Mouse (Mus musculus): ENCODE measurements around the gene Fcer1g. TPM values are rescaled to one million over a fixed set of nuclear protein-coding genes. Genes with fewer than 3 reads are reported as not detected.
"Not testable (repeated sequence)": the region's sequence is repeated elsewhere in the genome, so short reads cannot be mapped to it uniquely, and the experiment has no call there.

The Fcer1g gene
- polyA plus RNA-seq, 1 experiment from 2014 or later: 115 TPM

DNA sequence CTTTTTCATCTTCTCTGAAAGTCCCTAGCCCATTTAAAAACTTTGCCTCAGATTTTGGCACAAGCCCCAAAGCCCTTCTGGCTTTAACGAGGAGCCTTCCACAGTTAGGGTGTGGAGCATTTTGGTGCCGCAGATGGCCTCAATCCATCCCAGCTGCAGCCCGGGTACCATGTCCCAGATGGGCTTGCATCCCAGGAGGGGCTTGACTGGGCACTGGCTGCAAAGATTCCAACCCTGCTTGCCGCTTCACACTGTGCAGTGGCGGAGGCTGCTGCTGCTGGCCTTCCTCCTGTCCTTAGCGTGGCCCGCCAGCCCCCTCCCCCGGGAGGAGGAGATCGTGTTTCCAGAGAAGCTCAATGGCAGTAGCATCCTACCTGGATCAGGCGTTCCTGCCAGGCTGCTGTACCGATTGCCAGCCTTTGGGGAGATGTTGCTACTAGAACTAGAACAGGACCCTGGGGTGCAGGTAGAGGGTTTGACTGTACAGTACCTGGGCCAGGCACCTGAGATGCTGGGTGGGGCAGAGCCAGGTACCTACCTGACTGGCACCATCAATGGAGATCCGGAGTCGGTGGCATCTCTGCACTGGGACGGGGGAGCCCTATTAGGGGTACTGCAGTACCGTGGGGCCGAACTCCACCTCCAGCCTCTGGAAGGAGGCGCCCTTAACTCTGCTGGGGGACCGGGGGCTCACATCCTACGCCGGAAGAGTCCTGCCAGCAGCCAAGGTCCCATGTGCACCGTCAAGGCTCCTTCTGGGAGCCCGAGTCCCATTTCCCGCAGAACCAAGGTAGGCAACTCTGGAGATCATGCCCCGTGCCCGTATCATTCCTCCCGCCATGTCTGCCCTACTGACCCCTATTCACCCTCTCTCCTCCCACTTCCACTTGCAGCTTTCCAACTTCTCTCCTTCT lies 16.8 kb upstream of the Fcer1g start, which contains the start of gene Ndufs2:
Ndufs2 (minus strand) TSS at position 709 of the 914 bp plus-strand sequence.
- Histone ChIP-seq H3K9ac (no peak within 1 kb of the TSS), H3K36me3 (replicated peaks) (no peaks in the 10 kb centered on the region), H3K4me3 (replicated peaks) (0 out of 2 replicates have a peak within 1 kb of the TSS, but pooled peaks have one; percentile 18), H3K27me3 (peaks cover 61% of the 10 kb centered on the region), H3K27ac (replicated peaks) (no peak within 1 kb of the TSS), H3K9me3 (replicated peaks) (no peaks in the 10 kb centered on the region), H3K4me2 (peak within 1 kb of the TSS; percentile 27; the same call in 1 of the 2 replicates), H3K4me1 (replicated peaks) (peaks cover 28% of the 10 kb centered on the region)
- no peak for ATAC-seq (ENCODE audit: insufficient read depth)
- WGBS (ENCODE audit: insufficient replicate concordance): 34% methylated on average over 26 of the region's 26 CpGs

DNA sequence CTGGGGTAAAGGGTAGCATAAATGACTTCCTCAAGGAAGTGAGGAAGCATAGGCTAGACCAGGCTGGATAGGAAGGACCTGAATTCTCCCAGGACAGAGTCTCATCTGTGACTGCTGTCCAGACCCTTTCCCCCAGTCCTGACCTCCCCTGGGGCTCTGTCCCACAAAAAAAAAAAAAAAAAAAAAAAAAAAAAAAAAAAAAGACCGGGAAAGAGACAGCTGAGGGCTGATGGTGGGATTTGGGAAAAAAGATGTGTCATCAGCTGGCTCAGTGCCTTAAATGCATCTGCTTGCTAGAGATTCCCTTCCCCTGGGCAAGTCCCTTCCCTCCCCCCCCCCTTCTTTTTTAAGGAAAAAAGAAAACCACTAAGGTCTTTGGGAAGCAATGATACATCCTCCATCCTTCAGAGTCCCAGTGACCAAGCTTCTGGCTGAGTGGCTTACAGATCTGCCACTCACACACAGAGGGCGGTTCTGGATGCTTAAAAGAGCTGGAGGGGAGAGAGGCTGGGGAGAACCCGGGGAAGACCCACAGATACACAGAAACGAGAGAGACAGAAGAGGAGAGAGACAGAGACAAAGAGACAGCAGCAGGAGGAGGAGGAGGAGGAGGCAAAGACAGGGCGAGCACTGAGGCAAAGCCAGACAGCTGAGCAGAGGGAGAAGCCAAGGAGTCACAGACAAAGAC lies 15.9 kb upstream of the Fcer1g start, which contains the start of gene Adamts4:
Adamts4 (plus strand) TSS at position 509 of the 688 bp plus-strand sequence.
- no peak for ATAC-seq (ENCODE audit: insufficient read depth)
- 17% methylated on average over 5 of the region's 5 CpGs for WGBS (ENCODE audit: insufficient replicate concordance)
- H3K4me2 ChIP-seq: peak within 1 kb of the TSS; percentile 27; the same call in 1 of the 2 replicates
- no peaks in the 10 kb centered on the region for H3K9me3 ChIP-seq (replicated peaks)
- H3K27me3 ChIP-seq: peaks cover 60% of the 10 kb centered on the region
- H3K4me1 ChIP-seq (replicated peaks): peaks cover 35% of the 10 kb centered on the region
- H3K36me3 ChIP-seq (replicated peaks): 0 out of 2 replicates have a peak, but pooled peaks cover 7% of the 10 kb centered on the region
- H3K27ac ChIP-seq (replicated peaks): no peak within 1 kb of the TSS
- H3K9ac ChIP-seq: no peak within 1 kb of the TSS
- 0 out of 2 replicates have a peak within 1 kb of the TSS, but pooled peaks have one; percentile 18 for H3K4me3 ChIP-seq (replicated peaks)

DNA sequence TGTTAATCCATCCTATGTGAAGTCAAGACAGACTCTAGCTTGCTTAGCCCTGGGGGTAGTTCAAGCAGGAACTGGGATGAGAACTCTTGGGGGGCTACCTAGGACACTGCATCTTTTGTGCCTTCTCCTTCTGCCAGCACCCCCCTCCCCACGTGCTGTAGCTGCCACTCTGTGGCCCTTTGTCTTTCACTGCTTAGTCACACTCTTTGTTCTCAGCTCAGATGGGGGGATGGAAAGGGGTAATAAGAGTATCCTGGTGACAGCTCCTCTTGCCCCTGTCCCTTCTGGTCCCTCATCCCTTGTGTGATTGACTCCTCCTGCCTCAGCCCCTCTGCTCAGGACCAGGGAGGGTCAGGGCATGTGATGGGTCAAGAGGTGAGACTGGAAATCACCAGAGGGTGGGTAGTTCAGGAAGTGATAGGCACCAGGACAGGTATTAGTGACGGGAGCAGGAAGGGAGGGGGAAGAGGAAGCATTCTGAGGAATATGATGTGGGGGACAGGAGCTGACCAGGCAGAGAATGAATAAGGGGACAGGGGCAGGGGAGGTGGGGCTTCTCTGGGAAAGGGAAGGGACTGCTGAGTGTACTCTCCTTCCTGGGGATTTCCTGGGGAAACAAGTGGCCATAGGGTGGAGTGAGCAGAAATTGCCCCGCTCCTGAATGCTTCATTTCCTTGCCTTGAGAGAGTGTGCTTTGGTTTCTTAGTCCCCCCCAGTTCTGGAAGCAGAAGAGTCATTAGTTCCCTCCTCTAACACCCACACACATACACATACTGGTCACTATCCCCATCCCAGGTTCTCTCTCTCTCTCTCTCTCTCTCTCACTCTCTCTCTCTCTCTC lies 14.4 kb upstream of the Fcer1g start:
- no peaks in the 10 kb centered on the region for H3K9me3 ChIP-seq (replicated peaks)
- peaks cover 17% of the 10 kb centered on the region for H3K36me3 ChIP-seq (replicated peaks)
- no peak overlapping the region for H3K9ac ChIP-seq
- H3K4me1 ChIP-seq (replicated peaks): peaks cover 45% of the 10 kb centered on the region
- peaks cover 52% of the 10 kb centered on the region for H3K27me3 ChIP-seq
- WGBS (ENCODE audit: insufficient replicate concordance): 34% methylated on average over 3 of the region's 3 CpGs
- H3K4me3 ChIP-seq (replicated peaks): no peak overlapping the region
- peak overlapping the region; percentile 94; the same call in 1 of the 2 replicates for H3K4me2 ChIP-seq
- ATAC-seq (ENCODE audit: insufficient read depth): no peak
- 0 out of 2 replicates have a peak overlapping the region, but pooled peaks have one; percentile 89 for H3K27ac ChIP-seq (replicated peaks)

DNA sequence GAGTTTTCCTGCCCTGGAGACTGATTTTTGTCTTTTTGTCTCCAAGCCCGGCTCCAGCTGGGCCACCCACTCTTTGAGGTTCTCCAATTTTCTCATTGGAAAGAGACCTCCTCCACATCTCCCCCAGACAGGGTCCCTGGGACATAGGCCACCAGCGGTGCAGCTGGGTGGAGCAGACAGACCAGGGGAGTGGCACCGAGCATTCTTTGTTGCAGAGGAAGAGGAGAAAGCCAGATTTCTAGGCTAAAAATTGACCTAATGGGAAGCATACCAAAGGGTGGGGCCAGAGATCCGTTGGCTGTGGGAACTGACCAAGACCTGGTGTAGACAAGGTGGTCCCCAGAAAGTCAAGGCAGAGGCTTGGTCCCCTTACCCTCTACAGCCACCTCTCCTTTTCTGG lies 13.8 kb upstream of the Fcer1g start:
- peaks cover 46% of the 10 kb centered on the region for H3K4me1 ChIP-seq (replicated peaks)
- H3K4me3 ChIP-seq (replicated peaks): peak overlapping the region; percentile 78
- peak overlapping the region; percentile 89 for H3K27ac ChIP-seq (replicated peaks)
- no peaks in the 10 kb centered on the region for H3K9me3 ChIP-seq (replicated peaks)
- no peak for ATAC-seq (ENCODE audit: insufficient read depth)
- peaks cover 24% of the 10 kb centered on the region for H3K36me3 ChIP-seq (replicated peaks)
- 17% methylated on average over 4 of the region's 4 CpGs for WGBS (ENCODE audit: insufficient replicate concordance)
- H3K4me2 ChIP-seq: peak overlapping the region; percentile 94
- H3K9ac ChIP-seq: peak overlapping the region; percentile 82
- H3K27me3 ChIP-seq: peaks cover 46% of the 10 kb centered on the region

DNA sequence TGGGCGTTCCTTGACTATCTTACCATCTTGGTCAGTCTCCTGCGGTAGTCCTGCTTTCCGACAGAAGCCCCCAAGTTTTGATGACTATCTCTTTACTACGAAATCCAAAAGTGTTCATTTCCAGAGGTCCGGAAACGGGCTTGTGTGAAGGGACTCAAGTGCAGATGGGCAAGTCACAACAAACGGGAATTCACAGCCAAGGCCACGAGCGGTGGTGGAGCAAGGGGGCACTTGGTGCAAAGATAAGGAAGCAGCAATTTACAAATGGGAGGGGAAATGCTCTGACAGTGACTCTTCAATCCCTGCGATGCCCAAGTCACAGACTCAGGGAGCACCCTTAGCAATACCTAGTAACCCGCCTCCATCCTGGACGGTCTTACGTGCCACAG lies 13.3 kb upstream of the Fcer1g start:
- Histone ChIP-seq H3K4me1 (replicated peaks) (peaks cover 46% of the 10 kb centered on the region), H3K4me2 (peak overlapping the region; percentile 94), H3K27ac (replicated peaks) (peak overlapping the region; percentile 89), H3K36me3 (replicated peaks) (peaks cover 29% of the 10 kb centered on the region), H3K9me3 (replicated peaks) (no peaks in the 10 kb centered on the region), H3K9ac (peak overlapping the region; percentile 82), H3K4me3 (replicated peaks) (peak overlapping the region; percentile 78), H3K27me3 (peaks cover 41% of the 10 kb centered on the region)
- WGBS (ENCODE audit: insufficient replicate concordance): 5% methylated on average over 13 of the region's 13 CpGs
- peak; percentile 23; the same call in 1 of the 2 replicates for ATAC-seq (ENCODE audit: insufficient read depth)

DNA sequence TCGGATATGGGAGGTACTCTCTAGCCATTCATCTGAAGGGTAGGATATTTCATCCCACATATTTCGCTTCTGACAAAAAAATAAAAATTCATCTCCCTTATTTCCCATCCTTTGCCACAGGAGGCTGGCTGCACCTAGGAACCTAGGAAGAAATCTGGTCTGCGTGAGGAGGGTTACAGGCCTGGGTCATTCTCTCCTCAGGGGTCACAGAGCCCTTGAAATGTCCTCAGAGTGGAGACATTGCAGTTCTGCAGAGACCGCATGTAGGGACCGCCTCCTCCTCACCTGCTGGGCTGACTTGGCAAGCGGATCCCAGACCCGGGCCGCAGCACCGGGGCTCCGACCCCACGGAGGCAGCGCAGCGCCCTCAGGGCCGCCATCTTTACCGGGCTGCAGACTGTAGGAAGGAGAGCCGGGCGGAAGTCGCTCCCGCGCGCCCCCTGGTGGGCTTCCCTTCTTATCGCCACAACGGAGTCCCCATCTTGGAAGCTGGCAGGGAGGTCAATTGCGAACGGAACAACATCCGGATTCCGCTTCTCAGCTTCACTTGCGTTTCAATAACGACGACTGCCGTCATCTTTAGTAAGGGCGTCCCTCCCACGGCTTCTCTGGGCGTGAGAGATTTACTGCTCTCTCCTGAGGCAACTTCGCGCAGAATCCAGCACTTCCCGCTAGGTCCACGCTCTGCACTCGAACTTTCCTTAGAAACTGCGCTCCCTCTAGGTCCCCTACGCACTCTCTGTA lies 12.7 kb upstream of the Fcer1g start:
- H3K9ac ChIP-seq: peak overlapping the region; percentile 82
- WGBS (ENCODE audit: insufficient replicate concordance): under 1% methylated on average over 41 of the region's 41 CpGs
- peak; percentile 93 for ATAC-seq (ENCODE audit: insufficient read depth)
- no peaks in the 10 kb centered on the region for H3K9me3 ChIP-seq (replicated peaks)
- peaks cover 43% of the 10 kb centered on the region for H3K4me1 ChIP-seq (replicated peaks)
- H3K4me3 ChIP-seq (replicated peaks): peak overlapping the region; percentile 78
- H3K36me3 ChIP-seq (replicated peaks): peaks cover 34% of the 10 kb centered on the region
- peak overlapping the region; percentile 89 for H3K27ac ChIP-seq (replicated peaks)
- H3K4me2 ChIP-seq: peak overlapping the region; percentile 94
- peaks cover 35% of the 10 kb centered on the region for H3K27me3 ChIP-seq

DNA sequence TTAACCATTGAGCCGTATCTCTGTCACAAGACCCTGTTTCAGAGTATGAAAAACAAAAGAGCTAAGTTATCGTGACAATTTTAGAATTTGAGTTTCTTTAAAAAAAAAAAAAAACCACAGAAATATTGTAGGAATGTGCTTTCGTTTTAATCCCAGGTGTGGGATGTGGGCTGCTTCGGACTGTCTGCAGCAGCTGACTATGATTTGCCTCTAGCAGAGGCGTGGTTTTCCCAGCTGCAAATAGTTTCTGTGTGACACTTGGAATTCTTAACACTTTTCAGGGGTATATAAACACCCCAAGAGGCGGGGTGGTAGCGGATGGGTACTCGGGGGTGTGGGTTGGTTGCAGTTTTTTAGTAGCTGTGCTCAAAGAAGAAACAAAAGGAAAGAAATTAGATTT lies 11.2 kb upstream of the Fcer1g start:
- Histone ChIP-seq H3K9me3 (replicated peaks) (no peaks in the 10 kb centered on the region), H3K4me2 (peak overlapping the region; percentile 94; the same call in 1 of the 2 replicates), H3K4me3 (replicated peaks) (no peak overlapping the region), H3K9ac (no peak overlapping the region), H3K36me3 (replicated peaks) (peaks cover 48% of the 10 kb centered on the region), H3K27me3 (peaks cover 20% of the 10 kb centered on the region), H3K4me1 (replicated peaks) (peaks cover 41% of the 10 kb centered on the region), H3K27ac (replicated peaks) (no peak overlapping the region)
- WGBS (ENCODE audit: insufficient replicate concordance): 84% methylated on average over 8 of the region's 8 CpGs
- no peak for ATAC-seq (ENCODE audit: insufficient read depth)

DNA sequence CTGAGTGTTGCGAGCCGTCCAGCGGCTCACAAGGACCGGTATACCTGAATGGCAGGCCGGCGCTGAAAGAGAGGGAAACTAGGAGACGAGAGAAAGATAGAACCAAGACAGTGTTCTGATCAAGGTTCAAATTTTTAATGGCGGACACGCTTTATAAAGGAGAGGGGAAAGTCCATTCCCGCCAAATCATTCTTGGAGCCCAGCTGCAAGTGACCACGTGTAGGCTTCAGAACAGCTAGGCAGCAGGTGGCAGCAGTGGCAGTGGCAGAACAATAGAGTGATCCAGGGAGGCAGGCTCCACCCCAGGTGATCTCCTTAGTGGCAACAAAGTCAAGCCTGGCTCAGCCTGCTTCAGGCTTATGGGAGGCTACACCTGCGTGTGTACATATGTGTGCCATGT lies 7.8 kb upstream of the Fcer1g start:
- H3K9me3 ChIP-seq (replicated peaks); H3K4me3 ChIP-seq (replicated peaks); H3K27ac ChIP-seq (replicated peaks); H3K27me3 ChIP-seq; H3K4me2 ChIP-seq; H3K9ac ChIP-seq; ATAC-seq (ENCODE audit: insufficient read depth): not testable (repeated sequence)
- 82% methylated on average over 12 of the region's 12 CpGs for WGBS (ENCODE audit: insufficient replicate concordance)
- Histone ChIP-seq H3K4me1 (replicated peaks) (peaks cover 36% of the 10 kb centered on the region), H3K36me3 (replicated peaks) (peaks cover 81% of the 10 kb centered on the region)

DNA sequence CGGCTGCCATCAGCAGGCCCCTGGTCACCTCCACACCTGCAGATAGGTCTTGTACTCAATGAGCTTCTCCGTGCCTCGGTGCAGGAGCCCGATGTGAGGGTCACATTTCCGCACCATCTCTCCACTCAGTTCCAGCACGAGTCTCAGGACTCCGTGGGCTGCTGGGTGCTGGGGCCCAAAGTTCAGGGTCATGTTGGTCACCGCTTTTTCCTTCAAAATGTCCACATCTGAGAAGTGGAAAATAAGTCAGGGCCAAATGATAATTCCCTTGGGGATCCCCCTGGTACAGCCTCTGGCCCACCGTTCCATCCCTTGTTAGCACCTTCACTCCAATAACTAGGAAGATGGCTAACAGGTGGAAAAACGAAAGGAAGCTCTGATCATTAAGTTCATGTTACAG lies 6.7 kb upstream of the Fcer1g start:
- no peaks in the 10 kb centered on the region for H3K9me3 ChIP-seq (replicated peaks)
- peaks cover 90% of the 10 kb centered on the region for H3K36me3 ChIP-seq (replicated peaks)
- no peak overlapping the region for H3K9ac ChIP-seq
- no peak overlapping the region for H3K4me2 ChIP-seq
- no peaks in the 10 kb centered on the region for H3K27me3 ChIP-seq
- no peak overlapping the region for H3K4me3 ChIP-seq (replicated peaks)
- 79% methylated on average over 10 of the region's 10 CpGs for WGBS (ENCODE audit: insufficient replicate concordance)
- H3K4me1 ChIP-seq (replicated peaks): peaks cover 29% of the 10 kb centered on the region
- H3K27ac ChIP-seq (replicated peaks): no peak overlapping the region
- no peak for ATAC-seq (ENCODE audit: insufficient read depth)

All from liver, embryonic 15.5 days (tissue).